Mouse (Mus musculus) ES-Bruce4 (cell line): ENCODE data around the gene Srsf2. TPM values are rescaled to one million over a fixed set of nuclear protein-coding genes. Genes with fewer than 3 reads are reported as not detected.

ENCODE experiments used
- H3K27ac ChIP-seq: 2 replicates; pipeline ENCODE4 v1.5.1; 2012; ENCODE audit warnings: low read length, inconsistent platforms; ENCODE audit not compliant: insufficient read depth
- H3K27me3 ChIP-seq: 2 replicates; pipeline ENCODE4 v1.6.1; 2012; ENCODE audit warnings: mild to moderate bottlenecking, low read length, inconsistent platforms; ENCODE audit not compliant: control insufficient read depth, poor library complexity, insufficient read depth, severe bottlenecking
- H3K36me3 ChIP-seq: 2 replicates; pipeline ENCODE4 v1.6.1; 2012; ENCODE audit warnings: inconsistent platforms, mild to moderate bottlenecking, low read length, moderate library complexity; ENCODE audit not compliant: control insufficient read depth, poor library complexity, insufficient read depth, severe bottlenecking
- H3K4me1 ChIP-seq: one replicate; pipeline ENCODE4 v1.8.1; 2011; ENCODE audit warnings: low read length; ENCODE audit not compliant: control insufficient read depth, insufficient read depth
- H3K4me3 ChIP-seq: 2 replicates; pipeline ENCODE4 v1.5.1; 2011; ENCODE audit warnings: low read depth, mild to moderate bottlenecking, low read length
- H3K9ac ChIP-seq: 2 replicates; pipeline ENCODE4 v1.6.1; 2012; ENCODE audit warnings: low read depth, mild to moderate bottlenecking, inconsistent platforms; ENCODE audit not compliant: poor library complexity, severe bottlenecking
- H3K9me3 ChIP-seq: replicated peaks from 2 replicates; pipeline ENCODE4 v1.6.1; 2012; ENCODE audit warnings: mild to moderate bottlenecking, low read length, inconsistent platforms; ENCODE audit not compliant: control insufficient read depth, poor library complexity, insufficient read depth, severe bottlenecking
- CTCF ChIP-seq: IDR thresholded peaks from one replicate; pipeline ENCODE4 v1.8.1; 2011; ENCODE audit warnings: low read depth, low read length
- EP300 ChIP-seq: IDR thresholded peaks from 2 replicates; pipeline ENCODE4 v1.6.1; 2011; ENCODE audit warnings: low read depth, low read length; ENCODE audit not compliant: insufficient read depth
- POLR2A ChIP-seq: IDR thresholded peaks from one replicate; pipeline ENCODE4 v1.8.1; 2011; ENCODE audit warnings: low read length; ENCODE audit not compliant: insufficient read depth
- polyA plus RNA-seq: library from polyadenylated mRNA; stranded (reverse); fragments of >200 nt; gene quantifications from 2 replicates; pipeline ENCODE4 v1.2.4, GENCODE M21; 2011; ENCODE audit warnings: low read depth; ENCODE audit not compliant: missing spikeins, insufficient read depth, insufficient read length

The Srsf2 gene
- polyA plus RNA-seq, 1 experiment = 414 TPM

- Histone ChIP-seq H3K9ac (peak overlapping the region; percentile 68), H3K9me3 (no peaks in the 10 kb centered on the region), H3K27me3 (no peaks in the 10 kb centered on the region), H3K27ac (no peak overlapping the region), H3K4me3 (peak overlapping the region; percentile 61), H3K36me3 (no peaks in the 10 kb centered on the region), H3K4me1 (peaks cover 7% of the 10 kb centered on the region)
- TF ChIP-seq CTCF = peak; percentile 87
- peak; percentile 62 for TF ChIP-seq EP300
- no peak for TF ChIP-seq POLR2A
Measured at GRCm38 (mm10) chr11:116885275-116886151, 32.6 kb upstream of the Srsf2 start.

GRCm38 (mm10) chr11:116884061-116884460 lies 31.2 kb upstream of the Srsf2 start:
- peaks cover 4% of the 10 kb centered on the region for H3K4me1 ChIP-seq
- H3K36me3 ChIP-seq = no peaks in the 10 kb centered on the region
- no peak overlapping the region for H3K27ac ChIP-seq
- H3K4me3 ChIP-seq = no peak overlapping the region
- no peak overlapping the region for H3K9ac ChIP-seq
- no peak for TF ChIP-seq EP300
- TF ChIP-seq POLR2A = no peak
- no peak for TF ChIP-seq CTCF
- no peaks in the 10 kb centered on the region for H3K27me3 ChIP-seq
- H3K9me3 ChIP-seq = no peaks in the 10 kb centered on the region

DNA sequence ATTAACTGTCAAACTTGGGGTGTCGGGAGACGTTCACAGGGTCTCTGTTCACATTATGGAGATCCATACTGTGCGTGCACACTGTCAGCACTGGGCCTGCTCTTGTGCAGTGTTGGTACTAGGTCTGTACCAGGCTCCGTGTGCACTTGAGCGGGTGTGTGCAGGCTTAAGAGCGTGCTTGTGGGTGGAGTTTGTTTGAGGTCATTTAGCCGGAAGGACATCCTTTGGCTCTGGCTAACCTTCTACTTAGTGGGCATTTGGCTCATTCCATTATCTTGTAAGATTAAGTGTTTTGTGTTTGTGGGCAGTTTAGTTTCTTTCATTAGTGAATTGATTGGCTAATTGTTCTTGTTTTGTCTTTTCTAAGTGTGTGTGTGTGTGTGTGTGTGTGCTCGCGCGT lies 29.6 kb upstream of the Srsf2 start:
- Histone ChIP-seq H3K36me3 (no peaks in the 10 kb centered on the region), H3K27ac (no peak overlapping the region), H3K27me3 (no peaks in the 10 kb centered on the region), H3K4me3 (no peak overlapping the region), H3K9me3 (no peaks in the 10 kb centered on the region), H3K9ac (no peak overlapping the region), H3K4me1 (peaks cover 3% of the 10 kb centered on the region)
- TF ChIP-seq POLR2A (no peak), EP300 (no peak), CTCF (no peak)

DNA sequence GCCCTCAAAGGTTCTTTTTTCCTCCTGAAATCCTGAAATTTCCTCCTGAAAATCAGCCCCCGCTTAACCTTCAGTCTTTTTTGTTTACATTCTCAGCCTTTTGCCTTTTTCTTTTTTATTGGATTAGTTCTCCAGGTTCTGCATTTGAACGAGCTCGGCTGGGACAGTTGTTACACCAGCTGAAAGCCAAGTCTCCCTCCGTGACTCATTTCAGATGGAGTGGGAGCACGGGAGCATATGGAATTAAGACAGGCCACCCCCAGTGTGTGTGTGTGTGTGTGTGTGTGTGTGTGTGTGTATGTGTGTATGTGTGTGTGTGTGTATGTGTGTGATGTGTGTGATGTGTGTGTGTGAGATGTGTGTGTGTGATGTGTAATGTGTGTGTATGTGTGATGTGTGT lies 28.5 kb upstream of the Srsf2 start:
- H3K36me3 ChIP-seq = no peaks in the 10 kb centered on the region

DNA sequence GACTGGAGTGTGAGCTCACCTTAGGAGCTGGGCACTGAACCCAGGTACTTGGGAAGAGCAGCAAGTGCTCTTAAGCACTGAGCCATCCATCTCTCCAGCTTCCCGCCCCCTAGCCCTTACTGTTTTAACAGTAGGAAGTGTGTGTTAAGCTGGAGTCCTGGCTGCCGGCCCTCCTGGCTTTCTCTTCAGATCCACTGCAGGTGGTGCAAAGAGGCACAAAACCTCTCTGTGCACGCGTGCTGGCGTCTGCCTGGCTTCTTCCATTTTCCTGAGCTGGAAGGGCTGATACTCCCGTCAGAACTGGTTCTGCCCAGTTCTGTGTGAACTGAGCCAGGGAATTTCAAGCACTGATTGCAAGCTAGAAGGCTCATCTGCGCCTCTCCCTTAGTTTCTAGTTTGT lies 27.9 kb upstream of the Srsf2 start:
- TF ChIP-seq CTCF = no peak
- no peak for TF ChIP-seq EP300
- no peak for TF ChIP-seq POLR2A

More for the DNA sequence above, 28.5 kb upstream of the Srsf2 start:
- Histone ChIP-seq H3K27ac (no peak overlapping the region), H3K4me3 (no peak overlapping the region), H3K4me1 (no peaks in the 10 kb centered on the region), H3K9ac (no peak overlapping the region), H3K27me3 (no peaks in the 10 kb centered on the region), H3K9me3 (no peaks in the 10 kb centered on the region)
- TF ChIP-seq CTCF = no peak
- no peak for TF ChIP-seq POLR2A
- no peak for TF ChIP-seq EP300

GRCm38 (mm10) chr11:116878454-116878853 lies 25.6 kb upstream of the Srsf2 start:
- Histone ChIP-seq H3K4me3 (no peak overlapping the region), H3K4me1 (no peaks in the 10 kb centered on the region), H3K9me3 (no peaks in the 10 kb centered on the region), H3K36me3 (no peaks in the 10 kb centered on the region), H3K9ac (no peak overlapping the region), H3K27ac (no peak overlapping the region), H3K27me3 (no peaks in the 10 kb centered on the region)
- no peak for TF ChIP-seq EP300
- TF ChIP-seq CTCF = no peak
- TF ChIP-seq POLR2A = no peak

More for the DNA sequence above, 27.9 kb upstream of the Srsf2 start:
- Histone ChIP-seq H3K4me1 (no peaks in the 10 kb centered on the region), H3K27me3 (no peaks in the 10 kb centered on the region), H3K9ac (no peak overlapping the region), H3K4me3 (no peak overlapping the region), H3K9me3 (no peaks in the 10 kb centered on the region), H3K27ac (peak overlapping the region; percentile 4; the same call in 1 of the 2 replicates), H3K36me3 (no peaks in the 10 kb centered on the region)
